Mouse (Mus musculus) MEL (cell line): ENCODE measurements at regions not wholly inside any gene's neighbourhood (a gene's known extent, or its start where the extent isn't known, plus 50 kb on each side); places are given as distances from the start of the nearest gene placed in this dataset.

Experiments used
- DNase-seq: peaks from one replicate; pipeline ENCODE4 v3.0.0; 2011; ENCODE audit warnings: low read depth, low spot score
- H3K27ac ChIP-seq: 2 replicates; pipeline ENCODE4 v1.5.1; 2012; ENCODE audit warnings: low read depth, mild to moderate bottlenecking, control low read depth, low read length, moderate library complexity; ENCODE audit not compliant: control insufficient read depth
- H3K27me3 ChIP-seq, 2 experiments: fragments of 150-350 bp in 1 of 2; sonication (generic) in 1 of 2; 2 replicates each; pipeline ENCODE4 v1.6.1; 2012; ENCODE audit warnings: low read length in 2 of 2, mild to moderate bottlenecking in 2 of 2, improper control_type of control experiment in 1 of 2, moderate library complexity in 1 of 2; ENCODE audit not compliant: insufficient read depth in 2 of 2, control insufficient read depth in 1 of 2
- H3K36me3 ChIP-seq, 2 experiments: 2 replicates each; pipeline ENCODE4 v1.6.1; 2012 to 2014; ENCODE audit warnings: low read length in 2 of 2, improper control_type of control experiment in 1 of 2, inconsistent platforms in 1 of 2, mild to moderate bottlenecking in 1 of 2; ENCODE audit not compliant: insufficient read depth in 2 of 2, control insufficient read depth in 1 of 2
- H3K4me1 ChIP-seq, 2 experiments: fragments of 150-350 bp in 1 of 2; sonication (generic) in 1 of 2; 2 replicates each; pipeline ENCODE4 v1.6.1; 2012; ENCODE audit warnings: low read length in 2 of 2, improper control_type of control experiment in 1 of 2, mild to moderate bottlenecking in 1 of 2; ENCODE audit not compliant: insufficient read depth in 2 of 2, control insufficient read depth in 1 of 2
- H3K4me3 ChIP-seq, 2 experiments: fragments of 150-350 bp in 1 of 2; sonication (generic) in 1 of 2; 2 replicates each; pipeline ENCODE4 v1.5.1; 2012; ENCODE audit warnings: low read depth in 2 of 2, low read length in 2 of 2, mild to moderate bottlenecking in 2 of 2, moderate library complexity in 2 of 2, control low read depth in 1 of 2, improper control_type of control experiment in 1 of 2; ENCODE audit not compliant: control insufficient read depth in 1 of 2, insufficient read depth in 1 of 2
- H3K79me2 ChIP-seq: 2 replicates; pipeline ENCODE4 v1.6.1; 2012; ENCODE audit warnings: mild to moderate bottlenecking, low read length, moderate library complexity; ENCODE audit not compliant: control insufficient read depth, poor library complexity, insufficient read depth
- H3K9ac ChIP-seq: 2 replicates; pipeline ENCODE4 v1.6.1; 2012; ENCODE audit warnings: low read depth, mild to moderate bottlenecking, control low read depth, low read length, moderate library complexity; ENCODE audit not compliant: control insufficient read depth, poor library complexity, severe bottlenecking
- H3K9me3 ChIP-seq: fragments of 150-350 bp; sonication (generic); replicated peaks from 2 replicates; pipeline ENCODE4 v1.6.1; 2012; ENCODE audit warnings: mild to moderate bottlenecking, low read length, improper control_type of control experiment, moderate library complexity; ENCODE audit not compliant: insufficient read depth
- BHLHE40 ChIP-seq: IDR thresholded peaks from 2 replicates; pipeline ENCODE4 v1.6.1; 2012; ENCODE audit warnings: low read depth, mild to moderate bottlenecking, inconsistent platforms, low read length, improper control_type of control experiment, borderline replicate concordance
- CHD2 ChIP-seq: IDR thresholded peaks from 2 replicates; pipeline ENCODE4 v1.6.1; 2011; ENCODE audit warnings: low read length, improper control_type of control experiment
- E2F4 ChIP-seq: IDR thresholded peaks from 2 replicates; pipeline ENCODE4 v1.6.1; 2011; ENCODE audit warnings: low read depth, low read length, improper control_type of control experiment, borderline replicate concordance
- ELF1 ChIP-seq: IDR thresholded peaks from 2 replicates; pipeline ENCODE4 v1.6.1; 2014; ENCODE audit warnings: low read depth, mild to moderate bottlenecking, inconsistent platforms, low read length, improper control_type of control experiment, moderate library complexity
- EP300 ChIP-seq, 2 experiments: IDR thresholded peaks; 2 replicates each; pipeline ENCODE4 v1.6.1; 2011; ENCODE audit warnings: improper control_type of control experiment in 2 of 2, low read length in 2 of 2, low read depth in 1 of 2, mild to moderate bottlenecking in 1 of 2
- ETS1 ChIP-seq: IDR thresholded peaks from 2 replicates; pipeline ENCODE4 v1.6.1; 2012; ENCODE audit warnings: low read depth, mild to moderate bottlenecking, inconsistent platforms, low read length, improper control_type of control experiment, moderate library complexity
- GABPA ChIP-seq: IDR thresholded peaks from 2 replicates; pipeline ENCODE4 v1.6.1; 2012; ENCODE audit warnings: low read depth, mild to moderate bottlenecking, inconsistent platforms, low read length, improper control_type of control experiment, moderate library complexity
- GATA1 ChIP-seq: IDR thresholded peaks from 2 replicates; pipeline ENCODE4 v1.6.1; 2011; ENCODE audit warnings: low read depth, low read length, improper control_type of control experiment
- MAFK ChIP-seq: IDR thresholded peaks from 2 replicates; pipeline ENCODE4 v1.6.1; 2011; ENCODE audit warnings: low read depth, mild to moderate bottlenecking, low read length, improper control_type of control experiment, borderline replicate concordance
- MAZ ChIP-seq: IDR thresholded peaks from 2 replicates; pipeline ENCODE4 v1.6.1; 2012; ENCODE audit warnings: low read depth, mild to moderate bottlenecking, inconsistent platforms, low read length, improper control_type of control experiment
- MXI1 ChIP-seq: IDR thresholded peaks from 2 replicates; pipeline ENCODE4 v1.6.1; 2011; ENCODE audit warnings: mild to moderate bottlenecking, low read depth, low read length, improper control_type of control experiment
- MYC ChIP-seq: IDR thresholded peaks from 2 replicates; pipeline ENCODE4 v1.6.1; 2011; ENCODE audit warnings: low read depth, mild to moderate bottlenecking, low read length, improper control_type of control experiment, moderate library complexity
- POLR2AphosphoS2 ChIP-seq: IDR thresholded peaks from 2 replicates; pipeline ENCODE4 v1.6.1; 2011; ENCODE audit warnings: low read length, improper control_type of control experiment
- POLR2AphosphoS5 ChIP-seq: IDR thresholded peaks from 2 replicates; pipeline ENCODE4 v1.6.1; 2012; ENCODE audit warnings: low read depth, borderline replicate concordance, mild to moderate bottlenecking, inconsistent platforms, low read length, moderate library complexity, mixed read lengths
- RAD21 ChIP-seq: IDR thresholded peaks from 2 replicates; pipeline ENCODE4 v1.6.1; 2011; ENCODE audit warnings: mild to moderate bottlenecking, low read depth, low read length, improper control_type of control experiment
- SMC3 ChIP-seq: IDR thresholded peaks from 2 replicates; pipeline ENCODE4 v1.6.1; 2011; ENCODE audit warnings: low read depth, low read length, improper control_type of control experiment
- TAL1 ChIP-seq: IDR thresholded peaks from 2 replicates; pipeline ENCODE4 v1.6.1; 2012; ENCODE audit warnings: mild to moderate bottlenecking, inconsistent platforms, low read length, moderate library complexity, mixed read lengths
- TCF12 ChIP-seq: IDR thresholded peaks from 2 replicates; pipeline ENCODE4 v1.6.1; 2014; ENCODE audit warnings: low read depth, mild to moderate bottlenecking, inconsistent platforms, low read length, improper control_type of control experiment, moderate library complexity
- UBTF ChIP-seq: IDR thresholded peaks from 2 replicates; pipeline ENCODE4 v1.6.1; 2012; ENCODE audit warnings: low read depth, mild to moderate bottlenecking, inconsistent platforms, low read length, improper control_type of control experiment, moderate library complexity, borderline replicate concordance; ENCODE audit not compliant: insufficient read depth
- USF1 ChIP-seq: IDR thresholded peaks from 2 replicates; pipeline ENCODE4 v1.6.1; 2014; ENCODE audit warnings: low read depth, mild to moderate bottlenecking, inconsistent platforms, low read length, improper control_type of control experiment, moderate library complexity
- ZKSCAN1 ChIP-seq: IDR thresholded peaks from 2 replicates; pipeline ENCODE4 v1.6.1; 2012; ENCODE audit warnings: low read depth, mild to moderate bottlenecking, inconsistent platforms, low read length, improper control_type of control experiment, moderate library complexity
- ZMIZ1 ChIP-seq: IDR thresholded peaks from 2 replicates; pipeline ENCODE4 v1.6.1; 2012; ENCODE audit warnings: low read depth, mild to moderate bottlenecking, inconsistent platforms, low read length, improper control_type of control experiment, moderate library complexity
- ZNF384 ChIP-seq: IDR thresholded peaks from 2 replicates; pipeline ENCODE4 v1.6.1; 2012; ENCODE audit warnings: low read depth, mild to moderate bottlenecking, inconsistent platforms, low read length, improper control_type of control experiment

DNA sequence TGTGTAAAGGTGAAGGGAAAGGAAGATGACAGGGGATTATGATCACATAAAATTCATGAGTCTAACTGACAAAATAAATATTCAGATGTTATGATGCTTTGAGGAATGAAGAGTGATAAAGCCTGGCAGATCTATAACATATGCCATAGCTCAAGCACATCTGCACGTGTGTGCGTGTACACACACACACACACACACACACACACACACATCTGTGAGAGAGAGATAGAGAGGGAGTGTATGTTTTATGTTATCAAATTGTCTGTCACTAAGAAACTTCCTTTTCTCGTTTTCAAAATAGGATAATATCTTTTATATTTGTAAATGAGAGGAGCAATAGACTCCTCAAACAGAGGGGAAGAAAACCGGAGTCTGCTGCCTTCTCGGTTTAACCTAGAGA lies 516.9 kb upstream of the Cdh8 start:
- H3K4me3 ChIP-seq, result no peak overlapping the region
- DNase-seq, result peak; percentile 7
- no peak overlapping the region for H3K27ac ChIP-seq
- no peaks in the 10 kb centered on the region for H3K27me3 ChIP-seq
- no peaks in the 10 kb centered on the region for H3K79me2 ChIP-seq
- H3K9ac ChIP-seq, result no peak overlapping the region
- H3K9me3 ChIP-seq, result no peaks in the 10 kb centered on the region
- peaks cover 0 to 3% of the 10 kb centered on the region in 2 experiments; a peak in 1 of 4 replicates for H3K36me3 ChIP-seq
- TF ChIP-seq TAL1 (no peak), BHLHE40 (peak; percentile 89), ZMIZ1 (no peak), CHD2 (no peak), GABPA (no peak), ETS1 (peak; percentile 51), RAD21 (no peak), GATA1 (no peak), POLR2AphosphoS5 (no peak), POLR2AphosphoS2 (no peak), TCF12 (peak; percentile 79; the same call in 1 of the 2 replicates), USF1 (no peak), E2F4 (no peak), SMC3 (no peak), ELF1 (no peak), EP300 (IDR thresholded peaks at IDR 0.05; ENCODE audit: low read depth in 1 of 2, low read length in 2 of 2) (peak; percentile 49 to 64), MYC (no peak), MXI1 (no peak), ZNF384 (no peak), MAZ (no peak), UBTF (no peak), ZKSCAN1 (no peak), MAFK (no peak)
- H3K4me1 ChIP-seq, result no peaks in the 10 kb centered on the region
